Mouse (Mus musculus): Measurements from ENCODE around the gene Slc17a4. TPM values are rescaled to one million over a fixed set of nuclear protein-coding genes. Genes with fewer than 3 reads are reported as not detected.

The Slc17a4 gene
- total and polyA plus RNA-seq, 3 experiments = 0.54 TPM; not detected in 2

DNA sequence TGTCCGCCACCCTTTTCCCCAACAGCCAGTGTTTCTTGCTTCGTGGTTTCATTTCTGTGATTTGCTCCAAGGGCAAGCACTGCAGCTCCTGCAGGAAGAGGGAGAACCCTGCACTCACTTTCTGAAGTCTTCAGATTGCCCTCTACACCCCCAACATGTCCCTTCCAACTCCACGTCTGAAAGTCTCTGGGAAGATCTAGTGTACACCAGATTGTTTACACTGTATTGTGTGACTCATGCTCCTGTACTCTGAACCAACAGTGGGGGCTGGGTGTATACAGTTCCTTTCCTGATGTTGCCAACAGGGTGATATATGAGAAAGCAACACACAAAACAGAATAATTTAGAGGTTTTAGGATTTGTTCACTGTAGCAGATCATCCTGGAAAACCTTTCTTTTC is 13.8 kb upstream of the Slc17a4 start:
- H3K27ac ChIP-seq (ENCODE audit: control insufficient read depth, low read depth, low read length) = no peak overlapping the region

DNA sequence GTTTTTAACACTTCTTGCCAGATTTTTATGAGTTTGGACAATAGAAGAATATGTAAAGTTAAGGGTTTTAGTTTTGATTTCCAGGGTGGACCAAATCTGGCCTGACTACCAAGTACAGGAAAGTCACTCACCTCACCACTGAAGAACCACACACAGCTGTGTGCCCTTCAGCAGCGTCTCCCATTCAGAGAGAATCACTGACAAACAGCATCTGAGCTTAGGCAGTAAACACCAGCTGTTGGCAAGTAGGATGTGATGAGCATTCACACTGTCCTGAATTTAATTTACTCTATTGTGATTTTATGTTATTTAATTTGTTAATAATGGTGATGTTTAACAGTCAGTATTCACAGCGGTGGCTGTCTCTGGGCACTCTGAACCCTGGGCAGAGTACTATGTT is 11.0 kb upstream of the Slc17a4 start:
- no peaks in the 10 kb centered on the region for H3K79me2 ChIP-seq (ENCODE audit: control insufficient read depth, insufficient read depth, low read length, poor library complexity)
- no peak overlapping the region for H3K4me3 ChIP-seq (ENCODE audit: control insufficient read depth in 1 of 2, insufficient read depth in 1 of 2, low read depth in 2 of 2, low read length in 2 of 2)
- peaks cover 0 to 1% of the 10 kb centered on the region in 2 experiments; a peak in 1 of 4 replicates for H3K27me3 ChIP-seq (ENCODE audit: control insufficient read depth in 1 of 2, insufficient read depth in 2 of 2, low read length in 2 of 2)
- H3K9ac ChIP-seq (ENCODE audit: control insufficient read depth, low read depth, low read length, poor library complexity, severe bottlenecking) = no peak overlapping the region
- H3K36me3 ChIP-seq (ENCODE audit: control insufficient read depth in 1 of 2, insufficient read depth in 2 of 2, low read length in 2 of 2) = no peaks in the 10 kb centered on the region
- no peak for DNase-seq (ENCODE audit: low read depth, low spot score)
- no peaks in the 10 kb centered on the region for H3K9me3 ChIP-seq (replicated peaks; ENCODE audit: insufficient read depth, low read length)
- TF ChIP-seq TBP (IDR thresholded peaks at IDR 0.05; ENCODE audit: low read depth, low read length) = no peak
- TF ChIP-seq ZMIZ1 (IDR thresholded peaks at IDR 0.05; ENCODE audit: low read depth, low read length) = no peak
- no peak for TF ChIP-seq GATA1 (IDR thresholded peaks at IDR 0.05; ENCODE audit: low read depth, low read length)
- TF ChIP-seq MXI1 (IDR thresholded peaks at IDR 0.05; ENCODE audit: low read depth, low read length) = no peak
- TF ChIP-seq UBTF (IDR thresholded peaks at IDR 0.05; ENCODE audit: borderline replicate concordance, insufficient read depth, low read depth, low read length) = no peak
- no peak for TF ChIP-seq POLR2AphosphoS2 (IDR thresholded peaks at IDR 0.05; ENCODE audit: low read length)
- no peak for TF ChIP-seq POLR2AphosphoS5 (IDR thresholded peaks at IDR 0.05; ENCODE audit: borderline replicate concordance, low read depth, low read length)
- no peak for TF ChIP-seq EP300 (IDR thresholded peaks at IDR 0.05; ENCODE audit: low read depth in 1 of 2, low read length in 2 of 2)
- no peak for TF ChIP-seq ELF1 (IDR thresholded peaks at IDR 0.05; ENCODE audit: low read depth, low read length)
- TF ChIP-seq MAX (IDR thresholded peaks at IDR 0.05; ENCODE audit: low read length) = no peak
- no peak for TF ChIP-seq SMC3 (IDR thresholded peaks at IDR 0.05; ENCODE audit: low read depth, low read length)
- no peak for TF ChIP-seq ZC3H11A (IDR thresholded peaks at IDR 0.05; ENCODE audit: low read depth, low read length)
- TF ChIP-seq SIN3A (IDR thresholded peaks at IDR 0.05; ENCODE audit: low read length) = no peak
- TF ChIP-seq GABPA (IDR thresholded peaks at IDR 0.05; ENCODE audit: low read depth, low read length) = no peak
- TF ChIP-seq NELFE (IDR thresholded peaks at IDR 0.05; ENCODE audit: low read depth, low read length) = no peak
- TF ChIP-seq ETS1 (IDR thresholded peaks at IDR 0.05; ENCODE audit: low read depth, low read length) = no peak
- TF ChIP-seq MYB (IDR thresholded peaks at IDR 0.05; ENCODE audit: low read depth, low read length) = no peak
- H3K27ac ChIP-seq (ENCODE audit: control insufficient read depth, low read depth, low read length) = no peak overlapping the region
- no peaks in the 10 kb centered on the region for H3K4me1 ChIP-seq (ENCODE audit: control insufficient read depth in 1 of 2, insufficient read depth in 2 of 2, low read length in 2 of 2)

More for the DNA sequence above, 13.8 kb upstream of the Slc17a4 start:
- Histone ChIP-seq H3K4me3 (ENCODE audit: control insufficient read depth in 1 of 2, insufficient read depth in 1 of 2, low read depth in 2 of 2, low read length in 2 of 2) (no peak overlapping the region), H3K9me3 (replicated peaks; ENCODE audit: insufficient read depth, low read length) (no peaks in the 10 kb centered on the region), H3K9ac (ENCODE audit: control insufficient read depth, low read depth, low read length, poor library complexity, severe bottlenecking) (no peak overlapping the region), H3K4me1 (ENCODE audit: control insufficient read depth in 1 of 2, insufficient read depth in 2 of 2, low read length in 2 of 2) (no peaks in the 10 kb centered on the region), H3K27me3 (ENCODE audit: control insufficient read depth in 1 of 2, insufficient read depth in 2 of 2, low read length in 2 of 2) (peaks cover under 1 to 2% of the 10 kb centered on the region in 2 experiments; a peak in 3 of 4 replicates), H3K79me2 (ENCODE audit: control insufficient read depth, insufficient read depth, low read length, poor library complexity) (no peaks in the 10 kb centered on the region), H3K36me3 (ENCODE audit: control insufficient read depth in 1 of 2, insufficient read depth in 2 of 2, low read length in 2 of 2) (no peaks in the 10 kb centered on the region)
- TF ChIP-seq NRF1 (IDR thresholded peaks at IDR 0.05; ENCODE audit: insufficient read depth, low read depth, low read length, poor library complexity, severe bottlenecking) (no peak), ZKSCAN1 (IDR thresholded peaks at IDR 0.05; ENCODE audit: low read depth, low read length) (no peak), ZMIZ1 (IDR thresholded peaks at IDR 0.05; ENCODE audit: low read depth, low read length) (no peak), JUND (IDR thresholded peaks at IDR 0.05; ENCODE audit: low read depth, low read length) (no peak), POLR2AphosphoS5 (IDR thresholded peaks at IDR 0.05; ENCODE audit: borderline replicate concordance, low read depth, low read length) (no peak), MEF2A (IDR thresholded peaks at IDR 0.05; ENCODE audit: extremely low read depth, insufficient replicate concordance, low read depth, low read length, poor library complexity, severe bottlenecking) (no peak), POLR2AphosphoS2 (IDR thresholded peaks at IDR 0.05; ENCODE audit: low read length) (no peak), BHLHE40 (IDR thresholded peaks at IDR 0.05; ENCODE audit: borderline replicate concordance, low read depth, low read length) (no peak), SMC3 (IDR thresholded peaks at IDR 0.05; ENCODE audit: low read depth, low read length) (no peak), ETS1 (IDR thresholded peaks at IDR 0.05; ENCODE audit: low read depth, low read length) (no peak), MAFK (IDR thresholded peaks at IDR 0.05; ENCODE audit: borderline replicate concordance, low read depth, low read length) (no peak), SIN3A (IDR thresholded peaks at IDR 0.05; ENCODE audit: low read length) (no peak), MAX (IDR thresholded peaks at IDR 0.05; ENCODE audit: low read length) (no peak), TBP (IDR thresholded peaks at IDR 0.05; ENCODE audit: low read depth, low read length) (no peak), MAZ (IDR thresholded peaks at IDR 0.05; ENCODE audit: low read depth, low read length) (no peak)
- no peak for DNase-seq (ENCODE audit: low read depth, low spot score)

All from MEL (cell line).